Mouse (Mus musculus) embryonic stem cell, embryonic (primary cell): ENCODE data around the gene Ptprg.

Experiments
- CTCF ChIA-PET, 4 experiments: fragments of 300-600 bp in 2 of 4; fragments of 350-600 bp in 2 of 4; sonication (Branson Sonifier 250); formaldehyde crosslinking; loops; one replicate each; lab custom pipeline; 2022; ENCODE audit warnings: inconsistent platforms in 2 of 4; lab: Charles Lee
- POLR2A ChIA-PET, 4 experiments: fragments of 300-600 bp in 2 of 4; fragments of 350-600 bp in 2 of 4; sonication (Branson Sonifier 250); formaldehyde crosslinking; loops; one replicate each; lab custom pipeline; 2022; ENCODE audit warnings: antibody characterized with exemption in 4 of 4, inconsistent platforms in 1 of 4; lab: Charles Lee

Ptprg gene

DNA sequence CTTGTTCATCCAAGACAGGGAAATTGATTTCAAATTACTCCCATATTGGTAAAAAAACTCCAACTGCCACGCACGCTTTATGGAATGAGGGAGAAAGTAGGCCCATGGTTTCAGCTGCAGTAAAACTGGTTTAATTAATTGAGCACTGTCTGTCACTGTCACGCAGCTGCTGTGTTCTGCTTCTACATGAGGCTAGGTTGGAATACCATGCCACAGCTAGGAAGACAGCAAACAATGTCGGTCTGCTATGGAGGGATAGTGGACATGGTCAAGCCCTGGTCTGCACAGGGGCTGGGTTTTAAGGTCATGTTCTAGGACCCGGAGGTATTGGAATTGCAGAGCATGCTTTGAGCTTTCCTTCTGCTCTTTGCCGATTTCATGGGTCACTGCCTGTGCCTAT, 30.9 kb downstream of the Ptprg start:
- ChIA-PET POLR2A (interaction anchor here in 1 of 4 experiments (0.5 to 2.7 kb wide), 2 partner anchors 22 to 23 kb away, joined by 3 to 8 read pairs; no protein-coding TSS in a partner anchor), CTCF (no interaction called here)

DNA sequence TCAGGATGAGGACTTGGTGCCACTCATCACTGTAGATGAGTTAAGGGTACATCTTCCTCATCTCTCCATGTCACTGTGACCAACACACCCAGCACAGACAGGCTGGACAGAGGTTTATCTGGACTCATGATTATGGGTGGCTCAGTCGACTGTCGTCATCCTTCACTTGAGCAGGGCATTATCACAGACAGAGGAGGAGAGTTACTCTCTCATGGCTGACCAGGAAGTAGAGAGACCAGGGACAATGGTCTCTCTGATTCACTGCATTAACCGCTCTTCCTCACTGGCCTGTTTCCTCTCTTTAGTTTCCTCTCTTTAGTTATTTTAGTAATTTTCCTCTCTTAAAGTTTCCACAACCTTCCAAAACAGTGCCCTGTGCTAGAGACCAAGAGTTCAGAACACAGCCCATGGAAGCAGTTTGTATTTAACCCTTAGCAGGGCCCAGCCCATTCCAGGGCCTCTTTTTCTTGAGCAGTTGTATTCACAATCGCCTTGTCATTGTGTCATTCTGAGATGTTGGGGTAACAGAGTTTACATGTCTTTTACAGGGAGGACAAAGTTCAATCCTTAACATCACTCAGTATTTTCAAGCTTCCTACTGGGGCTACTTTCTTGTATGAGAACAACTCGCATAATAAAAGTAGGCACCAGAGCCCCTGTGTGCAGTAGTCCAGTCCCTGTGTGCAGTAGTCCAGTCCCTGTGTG, 31.7 kb downstream of the Ptprg start:
- ChIA-PET POLR2A (no interaction called here), CTCF (no interaction called here)

DNA sequence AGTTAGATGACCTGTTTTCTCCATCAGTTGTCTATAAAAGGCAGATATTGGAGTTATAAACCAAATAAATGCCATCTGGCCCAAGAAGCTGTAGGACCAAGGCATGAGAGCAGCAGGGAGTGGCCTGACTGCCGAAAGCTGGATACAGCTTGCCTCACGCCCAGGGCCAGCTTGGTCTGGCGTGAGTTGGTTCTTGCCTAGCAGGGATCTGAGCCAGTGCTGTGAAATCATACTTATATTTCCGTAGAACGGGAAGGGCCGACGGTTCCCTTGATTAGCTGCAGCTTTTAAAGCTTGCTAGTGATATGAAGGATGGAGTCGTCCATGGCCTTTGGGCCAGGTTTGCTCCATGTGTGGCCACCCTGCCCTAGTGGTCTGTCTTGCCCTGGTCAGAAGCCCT, 37.1 kb downstream of the Ptprg start:
- ChIA-PET CTCF (no interaction called here), POLR2A (interaction anchor here in 3 of 4 experiments (0.6 to 3.1 kb wide), 11 partner anchors 8 to 365 kb away, joined by 3 to 16 read pairs (median 4); partner anchors contain the start of gene Ptprg (in 2 of the 3))

DNA sequence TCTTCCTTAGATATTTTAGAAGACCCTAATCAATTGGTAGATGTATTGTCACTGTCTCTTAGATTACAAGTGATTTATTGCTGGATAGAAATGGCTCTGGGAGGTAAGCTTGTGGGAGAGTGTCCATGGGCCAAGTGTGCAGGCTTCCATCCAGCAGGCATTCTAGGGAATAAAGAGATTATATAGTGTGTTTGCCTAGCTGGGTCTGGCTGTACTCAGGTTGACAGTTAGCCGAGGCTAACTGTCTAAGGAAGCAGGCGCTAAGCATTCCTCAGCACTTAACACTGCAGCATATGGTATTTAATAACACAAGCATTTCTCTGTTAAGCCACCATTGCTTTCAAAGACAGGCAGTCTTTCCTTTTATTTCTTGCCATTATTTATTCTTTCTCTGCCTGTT, 39.3 kb downstream of the Ptprg start:
- CTCF ChIA-PET, result interaction anchor here in 1 of 4 experiments (0.6 to 1.4 kb wide), 2 partner anchors 27 to 300 kb away, joined by 3 to 12 read pairs; no protein-coding TSS in a partner anchor
- POLR2A ChIA-PET, result interaction anchor here in 1 of 4 experiments (1.1 to 3.1 kb wide), 5 partner anchors 12 to 114 kb away, joined by 4 to 16 read pairs (median 6); no protein-coding TSS in a partner anchor

DNA sequence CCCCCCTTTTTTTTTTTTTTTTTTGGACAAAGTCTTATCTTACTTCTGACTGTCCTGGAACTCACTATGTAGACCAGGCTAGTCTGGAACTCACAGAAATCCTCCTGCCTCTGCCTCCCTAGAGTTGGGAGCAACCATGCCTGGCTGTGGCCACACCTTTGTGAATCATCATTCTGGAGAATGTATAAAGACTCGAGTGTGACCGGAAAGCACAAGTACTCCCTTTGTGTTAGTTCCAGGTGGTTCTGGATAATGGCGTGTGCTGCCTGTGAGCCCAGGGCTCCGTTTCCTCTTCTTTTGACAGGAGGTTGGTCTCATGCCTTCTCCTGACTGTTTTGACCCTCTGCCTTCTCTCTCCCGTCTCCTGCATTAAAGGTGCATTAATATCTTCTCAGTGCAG, 41.0 kb downstream of the Ptprg start:
- POLR2A ChIA-PET, result interaction anchor here in 2 of 4 experiments (0.6 to 3.6 kb wide), 5 partner anchors 11 to 79 kb away, joined by 3 to 12 read pairs (median 5); partner anchors contain the start of gene Ptprg (in 1 of the 2)
- CTCF ChIA-PET, result no interaction called here

DNA sequence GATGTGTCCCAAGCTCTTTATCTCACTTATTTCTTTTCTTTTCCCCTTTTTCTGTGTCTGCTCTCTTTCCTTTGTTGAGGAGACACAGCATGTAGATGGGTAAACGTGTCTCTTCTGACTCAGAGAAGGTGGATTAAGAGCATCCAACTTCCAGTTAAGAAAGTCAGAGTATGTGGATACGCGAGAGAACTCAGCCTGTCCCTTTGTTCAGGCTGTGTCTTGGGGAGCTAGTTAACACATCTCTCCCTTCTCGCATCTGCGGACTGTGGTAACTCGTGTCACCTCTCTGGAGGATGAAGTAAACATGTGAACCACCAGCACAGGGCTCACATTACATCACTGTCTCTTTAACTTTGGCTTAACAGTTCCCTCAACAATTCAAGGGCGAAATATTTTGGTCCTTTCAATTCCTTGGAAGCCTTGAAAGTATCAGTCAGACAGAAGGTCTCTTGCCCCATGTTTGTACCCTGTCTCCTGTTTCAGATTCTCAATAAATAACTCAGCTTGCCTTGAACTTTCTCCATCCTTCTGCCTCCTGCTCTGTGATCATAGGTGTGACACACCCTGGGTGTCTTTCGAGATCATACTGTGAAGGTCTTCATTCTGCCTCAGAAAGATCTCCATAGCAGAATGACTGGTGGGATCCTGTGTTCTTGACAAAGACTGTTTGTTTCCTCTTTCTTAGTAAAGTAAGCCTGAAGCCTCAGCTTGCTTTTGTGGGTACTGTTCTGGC, 51.0 kb downstream of the Ptprg start:
- ChIA-PET POLR2A (interaction anchor here in 2 of 4 experiments (0.6 to 2.5 kb wide), 6 partner anchors 9 to 298 kb away, joined by 3 to 18 read pairs (median 5); no protein-coding TSS in a partner anchor), CTCF (interaction anchor here in 1 of 4 experiments (1.2 kb wide), 1 partner anchor 34 kb away, joined by 3 read pairs; no protein-coding TSS in a partner anchor)

DNA sequence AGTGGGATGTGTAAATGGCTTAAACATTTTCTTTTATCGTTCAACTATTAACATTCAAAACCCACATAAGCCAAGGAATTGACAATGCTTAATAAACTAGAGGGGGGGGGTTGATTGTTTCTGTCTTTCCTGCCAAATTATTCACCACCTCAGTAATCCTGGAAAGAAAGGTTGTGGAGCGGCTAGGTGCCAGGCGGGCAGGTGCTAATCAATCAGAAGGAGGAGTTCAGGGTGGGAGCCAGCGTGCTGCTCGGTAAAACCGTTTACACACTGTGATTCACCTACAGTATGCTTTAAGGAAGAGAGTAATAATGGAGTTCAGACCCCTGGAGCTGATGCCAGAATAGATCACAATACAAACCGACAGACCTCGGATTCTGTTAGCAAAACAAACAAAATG, 55.0 kb downstream of the Ptprg start:
- POLR2A ChIA-PET, result no interaction called here
- CTCF ChIA-PET, result no interaction called here

DNA sequence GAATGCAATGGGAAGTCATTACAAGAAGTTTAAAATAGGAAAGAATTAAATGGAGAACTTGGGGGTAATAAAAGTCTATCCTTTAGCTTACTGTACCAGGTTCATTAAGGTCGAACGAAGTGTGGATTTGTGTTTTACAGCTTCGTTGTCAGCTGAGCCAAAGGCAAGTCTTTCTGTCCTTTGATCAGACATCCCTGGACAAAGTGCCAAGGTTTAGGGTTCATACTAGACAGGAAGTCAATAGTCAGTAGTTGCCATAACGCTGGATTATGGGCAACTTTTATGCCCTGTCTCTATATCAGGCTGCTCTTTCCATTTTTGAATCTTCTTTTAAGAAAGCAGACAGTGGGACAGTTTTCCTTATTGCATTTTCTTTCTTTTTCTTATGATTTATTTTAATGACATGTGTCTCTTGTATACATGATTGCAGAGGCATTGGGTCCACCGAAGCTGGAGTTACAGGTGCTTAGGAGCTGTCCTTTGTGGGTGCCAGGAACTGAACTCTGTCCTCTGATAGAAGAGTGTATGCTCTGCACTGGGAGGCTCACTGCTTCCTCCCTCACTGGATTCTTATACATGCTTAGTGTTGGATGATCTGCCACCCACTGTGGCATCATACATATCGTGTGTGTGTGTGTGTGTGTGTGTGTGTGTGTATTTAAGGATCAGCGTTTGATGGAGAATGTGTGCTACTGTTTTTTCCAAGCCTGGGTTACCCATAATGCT, 56.7 kb downstream of the Ptprg start:
- ChIA-PET POLR2A (interaction anchor here in 1 of 4 experiments (0.5 to 0.9 kb wide), 2 partner anchors 49 to 260 kb away, joined by 3 read pairs; no protein-coding TSS in a partner anchor), CTCF (interaction anchor here in 1 of 4 experiments (0.6 kb wide), 1 partner anchor 244 kb away, joined by 5 read pairs; no protein-coding TSS in a partner anchor)

DNA sequence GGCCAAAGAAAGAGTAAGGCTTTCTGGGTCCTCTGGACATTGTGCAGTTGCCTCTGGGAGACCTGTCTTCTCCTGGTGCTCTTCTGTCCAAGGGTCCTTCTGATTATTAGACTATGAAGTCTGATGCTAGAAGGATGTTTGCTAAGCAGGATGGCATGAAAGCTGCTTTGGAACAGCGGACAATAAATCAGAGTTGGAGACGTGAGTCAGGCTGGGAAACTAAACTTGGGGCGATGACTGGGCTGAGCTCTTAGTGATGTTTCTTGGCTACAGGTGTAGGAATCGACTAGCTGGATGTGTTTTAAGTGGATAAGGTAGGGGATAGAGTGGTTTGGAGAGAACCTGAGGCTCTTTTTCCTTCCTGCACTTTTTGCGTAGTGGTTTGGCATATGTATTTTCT, 59.1 kb downstream of the Ptprg start:
- ChIA-PET POLR2A (interaction anchor here in 1 of 4 experiments (0.6 to 1.3 kb wide), 2 partner anchors 25 to 74 kb away, joined by 4 read pairs; no protein-coding TSS in a partner anchor), CTCF (no interaction called here)

DNA sequence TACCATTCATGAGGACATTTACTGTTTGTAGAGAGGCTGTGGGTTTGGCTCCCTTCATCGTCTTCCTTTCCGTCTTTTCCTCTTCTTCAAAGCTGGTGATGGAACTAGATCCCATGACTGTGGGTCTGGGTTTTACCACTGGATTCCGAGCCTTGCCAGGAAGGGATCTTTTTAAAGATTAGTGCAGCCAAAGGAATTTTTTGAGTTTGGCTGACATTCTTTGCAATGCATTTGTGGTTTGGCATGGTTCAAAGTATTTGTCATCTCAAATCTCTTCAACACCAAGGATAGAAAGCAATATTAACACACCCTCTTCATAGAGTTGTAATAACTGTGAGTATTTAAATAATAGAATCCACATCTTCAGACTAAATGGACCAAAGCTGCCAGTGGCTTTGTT, 59.8 kb downstream of the Ptprg start:
- ChIA-PET POLR2A (interaction anchor here in 1 of 4 experiments (1.3 kb wide), 1 partner anchor 25 kb away, joined by 4 read pairs; no protein-coding TSS in a partner anchor), CTCF (no interaction called here)

DNA sequence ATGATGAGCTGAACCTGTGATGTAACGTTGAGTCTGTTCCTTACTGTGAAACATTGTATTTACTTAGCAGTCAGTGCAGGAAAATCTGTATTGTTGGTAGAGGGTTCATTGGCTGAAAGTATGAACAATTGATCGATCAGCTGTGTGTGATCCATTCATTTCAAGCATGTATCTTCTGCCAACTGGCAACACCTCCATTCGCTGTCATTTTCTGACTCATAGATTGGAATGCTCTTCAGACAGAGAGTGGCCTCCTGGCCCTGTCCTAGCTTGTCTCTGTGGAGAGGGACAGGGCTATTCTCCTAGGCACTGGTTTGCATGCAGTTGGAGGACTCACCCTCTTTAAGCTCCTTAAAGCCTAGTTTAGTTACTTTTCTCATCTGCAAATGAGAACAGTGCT, 62.4 kb downstream of the Ptprg start:
- ChIA-PET CTCF (interaction anchor here in 1 of 4 experiments (1.3 kb wide), 1 partner anchor 530 kb away, joined by 3 read pairs; no protein-coding TSS in a partner anchor), POLR2A (interaction anchor here in 2 of 4 experiments (0.7 to 3.2 kb wide), 8 partner anchors 9 to 498 kb away, joined by 3 to 18 read pairs (median 3); no protein-coding TSS in a partner anchor)

DNA sequence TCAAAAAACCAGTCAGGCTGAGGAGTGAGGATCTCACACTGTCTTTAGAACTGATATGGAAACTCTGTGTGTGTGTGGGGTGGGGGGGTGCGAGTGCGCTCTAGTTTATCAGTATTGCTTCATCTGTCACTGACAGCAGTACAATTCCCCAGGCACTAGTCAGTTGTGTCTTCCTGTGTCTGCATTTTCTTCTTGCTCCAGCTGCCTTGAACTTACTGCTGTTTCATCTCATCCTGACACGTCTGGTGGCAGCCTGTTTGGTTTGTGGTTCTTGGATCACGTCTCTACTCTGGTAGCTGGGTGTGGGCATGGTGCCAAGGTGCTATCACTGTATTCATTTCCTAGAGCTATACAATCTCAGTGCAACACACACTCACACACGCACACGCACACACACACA, 64.0 kb downstream of the Ptprg start:
- CTCF ChIA-PET, result no interaction called here
- POLR2A ChIA-PET, result interaction anchor here in 1 of 4 experiments (0.6 to 3.2 kb wide), 2 partner anchors 12 to 376 kb away, joined by 3 to 18 read pairs; no protein-coding TSS in a partner anchor

DNA sequence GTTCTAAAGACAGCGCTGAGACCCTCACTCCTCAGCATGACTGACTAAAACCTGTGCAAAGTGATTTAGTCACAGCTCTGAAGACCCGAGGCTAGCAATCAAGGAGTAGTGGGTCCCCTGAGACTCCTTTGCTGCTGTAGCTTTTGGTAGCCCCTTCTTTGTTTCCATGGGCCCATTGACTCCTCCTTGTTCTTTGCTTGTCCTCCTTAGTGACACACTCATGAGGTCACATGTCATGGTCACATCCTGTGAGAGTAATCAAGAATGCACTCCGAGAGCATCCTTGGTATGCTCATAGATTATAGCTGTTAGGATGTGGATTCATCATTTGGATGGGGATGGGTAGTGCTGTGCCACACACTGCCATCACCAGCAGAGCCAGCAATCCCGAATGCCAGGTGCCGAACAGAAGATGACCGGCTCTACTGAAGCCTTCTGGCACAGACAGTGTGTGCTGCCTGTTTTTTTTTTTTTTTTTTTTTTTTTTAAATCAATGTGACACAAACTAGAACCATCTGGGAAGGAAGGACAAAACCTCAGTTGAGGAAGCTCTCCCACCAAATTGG, 64.9 kb downstream of the Ptprg start:
- CTCF ChIA-PET, result no interaction called here
- POLR2A ChIA-PET, result interaction anchor here in 3 of 4 experiments (0.6 to 3.2 kb wide), 7 partner anchors 12 to 513 kb away, joined by 3 to 18 read pairs (median 6); no protein-coding TSS in a partner anchor

DNA sequence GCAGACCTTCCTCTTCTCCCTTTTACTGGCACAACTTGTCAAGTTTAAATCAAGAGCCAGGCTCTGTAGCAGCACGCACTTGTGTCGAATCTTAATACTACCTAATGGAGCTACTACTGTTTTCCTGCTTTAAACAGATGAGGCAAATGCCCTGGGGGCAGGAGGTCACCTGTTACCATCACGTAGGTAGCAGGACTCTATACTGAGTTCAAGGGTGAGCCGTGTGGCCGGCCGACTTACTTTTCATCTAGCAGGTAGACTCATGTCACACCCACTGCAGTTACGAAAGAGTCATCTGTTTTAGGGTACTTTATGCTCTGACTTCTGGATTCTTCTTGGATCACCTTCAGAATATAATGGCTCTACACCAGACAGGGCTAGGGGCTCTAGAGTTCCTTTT, 66.3 kb downstream of the Ptprg start:
- ChIA-PET CTCF (no interaction called here), POLR2A (interaction anchor here in 1 of 4 experiments (0.6 to 2.6 kb wide), 7 partner anchors 12 to 83 kb away, joined by 3 to 11 read pairs (median 4); partner anchors contain the start of gene Ptprg)

DNA sequence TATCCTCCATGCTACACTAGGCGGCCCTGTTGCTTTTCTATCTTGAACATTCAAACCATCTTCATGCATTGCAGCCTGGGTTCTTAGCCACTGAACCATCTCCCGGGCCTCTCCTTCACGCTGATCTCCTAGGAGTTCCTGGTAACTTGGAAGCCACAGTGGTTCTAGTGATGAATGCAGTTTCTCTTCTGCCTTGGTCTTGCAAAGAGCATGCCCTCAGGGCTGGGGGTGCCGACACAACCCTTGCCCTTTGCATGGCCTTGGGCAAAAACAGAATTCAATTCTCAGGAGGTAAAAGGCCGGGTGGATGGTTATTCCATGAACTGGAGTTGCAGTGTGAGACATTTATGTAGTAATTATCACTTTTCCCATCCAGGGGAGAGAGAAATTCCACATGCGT, 67.0 kb downstream of the Ptprg start:
- CTCF ChIA-PET, result no interaction called here
- POLR2A ChIA-PET, result interaction anchor here in 1 of 4 experiments (0.7 to 2.6 kb wide), 6 partner anchors 10 to 118 kb away, joined by 3 to 11 read pairs (median 4); no protein-coding TSS in a partner anchor

DNA sequence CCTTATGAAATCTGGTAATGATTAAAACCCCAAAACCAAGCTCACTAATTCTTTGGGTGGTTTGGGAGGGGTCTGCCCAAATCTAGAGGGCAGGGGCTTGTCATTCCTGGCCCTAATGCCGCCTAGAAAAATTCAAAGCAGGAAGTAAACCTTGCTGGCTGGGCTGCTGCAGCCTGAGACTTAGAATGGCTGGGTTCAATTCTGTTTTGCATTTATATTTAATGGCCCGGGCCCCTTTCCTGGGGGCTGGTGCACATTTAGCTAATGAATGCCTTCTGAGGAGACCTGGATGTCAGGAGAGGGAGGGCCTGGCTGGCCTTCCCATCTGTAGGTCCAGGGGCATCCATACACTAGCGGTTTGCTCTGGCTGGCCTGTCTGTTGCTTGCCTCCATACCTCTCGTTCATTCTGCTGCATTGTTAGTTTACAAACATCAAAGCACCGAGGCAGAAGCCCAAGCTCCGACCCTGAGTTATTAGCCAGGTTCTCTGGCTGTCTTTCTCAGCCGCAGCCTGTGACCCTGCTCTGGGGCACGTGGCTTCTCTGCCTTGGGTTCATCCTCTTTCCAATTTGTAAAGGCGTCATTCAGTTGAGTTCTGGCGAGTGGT, 67.7 kb downstream of the Ptprg start:
- POLR2A ChIA-PET, result interaction anchor here in 1 of 4 experiments (0.7 to 2.6 kb wide), 6 partner anchors 9 to 118 kb away, joined by 4 to 11 read pairs (median 5); no protein-coding TSS in a partner anchor
- CTCF ChIA-PET, result no interaction called here

DNA sequence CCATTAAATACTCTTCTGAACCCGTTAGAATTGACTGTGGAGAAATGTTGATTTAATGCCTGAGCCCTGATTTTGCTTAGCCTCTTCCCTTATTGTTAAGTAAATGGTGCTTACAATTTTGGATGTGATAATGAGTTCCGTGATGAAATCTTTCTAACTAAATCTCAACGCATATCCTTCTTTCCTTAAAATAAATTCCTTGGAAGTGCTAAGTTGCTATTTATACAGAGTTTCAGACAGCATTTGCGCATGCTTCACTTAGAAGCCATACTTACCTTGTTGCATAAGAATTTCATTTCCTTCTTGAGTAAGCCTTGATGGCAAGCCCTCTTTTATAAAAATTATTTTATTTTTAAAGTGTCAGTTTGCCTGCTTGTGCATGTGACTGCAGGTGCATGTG, 70.2 kb downstream of the Ptprg start:
- ChIA-PET POLR2A (interaction anchor here in 2 of 4 experiments (1.1 to 4.0 kb wide), 5 partner anchors 14 to 69 kb away, joined by 3 to 14 read pairs (median 3); no protein-coding TSS in a partner anchor), CTCF (no interaction called here)
